Mouse (Mus musculus) cerebellum, adult 2 months (tissue): ENCODE measurements around the gene Rbp2.

Source experiments
- CTCF ChIP-seq: fragments of 200-500 bp; IDR thresholded peaks from 2 replicates; pipeline ENCODE4 v1.5.1; 2011; ENCODE audit warnings: low read depth, mild to moderate bottlenecking, control low read depth, low read length, moderate library complexity, borderline replicate concordance; ENCODE audit not compliant: insufficient read depth
- POLR2A ChIP-seq: fragments of 200-500 bp; IDR thresholded peaks from 2 replicates; pipeline ENCODE4 v1.6.1; 2011; ENCODE audit warnings: low read length, control low read depth, borderline replicate concordance; ENCODE audit not compliant: insufficient read depth

- TF ChIP-seq CTCF: no peak
- TF ChIP-seq POLR2A: no peak
Observed at GRCm38 (mm10) chr9:98490128-98490527, 4.2 kb downstream of the Rbp2 start.
